Mouse (Mus musculus) erythroid progenitor cell, adult 5-6 weeks (primary cell): Measurements from ENCODE around the gene Gldn. TPM values are rescaled to one million over a fixed set of nuclear protein-coding genes. Genes with fewer than 3 reads are reported as not detected.

Experiments
- ATAC-seq: replicated peaks from 2 replicates; pipeline ENCODE4 v1.8.0; 2016; ENCODE audit warnings: moderate number of reproducible peaks, mild to moderate bottlenecking, moderate TSS enrichment, inconsistent platforms; ENCODE audit not compliant: poor library complexity, low FRiP score, severe bottlenecking
- total RNA-seq, 2 experiments: library from RNA; stranded (forward) in 1 of 2; stranded (reverse) in 1 of 2; fragments of 150-400 nt in 1 of 2; fragments of 186-747, 209-891 nt in 1 of 2; gene quantifications; 2 replicates each; pipeline versions ENCODE4 v1.2.3 to v1.2.4; 2015 to 2017; ENCODE audit warnings: low replicate concordance in 2 of 2

Gldn gene
- total RNA-seq (2015; ENCODE audit: low replicate concordance) (not detected in 2 replicates), total RNA-seq (2017; ENCODE audit: low replicate concordance) (not detected in 2 replicates)

- ATAC-seq, result no peak
Observed at GRCm38 (mm10) chr9:54286331-54286987, at the start of gene Gldn. Gene Gldn (plus strand): TSS chr9:54286486.

- no peak for ATAC-seq
Observed at GRCm38 (mm10) chr9:54244869-54245665, 41.2 kb upstream of the Gldn start.

- ATAC-seq, result no peak
Observed at GRCm38 (mm10) chr9:54264754-54265153, 21.5 kb upstream of the Gldn start.

GRCm38 (mm10) chr9:54268010-54268409 is 18.3 kb upstream of the Gldn start, which contains the start of gene Cyp19a1:
Gene Cyp19a1 (minus strand): TSS chr9:54268110.
- no peak for ATAC-seq

GRCm38 (mm10) chr9:54269987-54270386 is 16.3 kb upstream of the Gldn start:
- no peak for ATAC-seq

- no peak for ATAC-seq
Observed at GRCm38 (mm10) chr9:54270889-54271288, 15.4 kb upstream of the Gldn start.

- no peak for ATAC-seq
Observed at GRCm38 (mm10) chr9:54275283-54275682, 11.0 kb upstream of the Gldn start.

GRCm38 (mm10) chr9:54279046-54279589 is 7.2 kb upstream of the Gldn start:
- no peak for ATAC-seq

GRCm38 (mm10) chr9:54287804-54288203 is 1.5 kb downstream of the Gldn start:
- ATAC-seq, result no peak

GRCm38 (mm10) chr9:54299389-54299788 is 13.1 kb downstream of the Gldn start:
- no peak for ATAC-seq

GRCm38 (mm10) chr9:54299792-54300191 is 13.5 kb downstream of the Gldn start:
- ATAC-seq, result no peak

- ATAC-seq, result no peak
Observed at GRCm38 (mm10) chr9:54301255-54301654, 15.0 kb downstream of the Gldn start.

- ATAC-seq, result no peak
Observed at GRCm38 (mm10) chr9:54308209-54308608, 21.9 kb downstream of the Gldn start.

GRCm38 (mm10) chr9:54308751-54309358 is 22.6 kb downstream of the Gldn start:
- no peak for ATAC-seq

GRCm38 (mm10) chr9:54316363-54316762 is 30.1 kb downstream of the Gldn start:
- no peak for ATAC-seq

GRCm38 (mm10) chr9:54323456-54323855 is 37.2 kb downstream of the Gldn start:
- ATAC-seq, result no peak

- no peak for ATAC-seq
Observed at GRCm38 (mm10) chr9:54329201-54329600, 42.9 kb downstream of the Gldn start.

- ATAC-seq, result no peak
Observed at GRCm38 (mm10) chr9:54335582-54335981, 49.3 kb downstream of the Gldn start.

- no peak for ATAC-seq
Observed at GRCm38 (mm10) chr9:54336532-54337144, 50.4 kb downstream of the Gldn start.

- no peak for ATAC-seq
Observed at GRCm38 (mm10) chr9:54342026-54342425, 55.7 kb downstream of the Gldn start.
